In genomic region chr17:5752716-5753585, GRCm38 (mm10) we compare ENCODE assay signal across 8 mouse cellular contexts.
DNase-seq lines count a peak whose midpoint lies in the region; ATAC-seq and TF ChIP-seq lines count a peak whose summit lies in the region.

No protein-coding gene starts in this region.

- H3K4me1 ChIP-seq in embryonic facial prominence, embryonic 14.5 days (ENCODE audit: control insufficient read depth, insufficient read depth, low read length) = no peaks in the 10 kb centered on the region; the same call in 1 of the 2 replicates
- H3K4me1 ChIP-seq in limb, embryonic 14.5 days (ENCODE audit: control insufficient read depth, insufficient read depth, low read length) = peaks cover 5% of the 10 kb centered on the region; the same call in 1 of the 2 replicates
- peaks cover 11% of the 10 kb centered on the region for H3K4me1 ChIP-seq in midbrain, embryonic 15.5 days

- DNase-seq in B cell, adult 2 months = peak; percentile 67 to 69
- DNase-seq in brain, adult 2 months (ENCODE audit: low read depth, low spot score) = peak; percentile 86
- peak; percentile 79 for DNase-seq in embryonic facial prominence, embryonic 14.5 days (ENCODE audit: low spot score)
- DNase-seq in heart, adult 9 months (ENCODE audit: low spot score in 2 of 2) = peak; percentile 68 to 75
- peak; percentile 87 for DNase-seq in kidney, adult 9 months
- peak; percentile 62 for DNase-seq in limb, embryonic 14.5 days (ENCODE audit: low spot score)
- peak; percentile 58 for DNase-seq in splenic B cell, adult 2 months (ENCODE audit: low read depth, low spot score)

- no peaks in the 10 kb centered on the region for H3K36me3 ChIP-seq in embryonic facial prominence, embryonic 14.5 days (ENCODE audit: control insufficient read depth, insufficient read depth, low read length)
- no peaks in the 10 kb centered on the region for H3K36me3 ChIP-seq in limb, embryonic 14.5 days (ENCODE audit: control insufficient read depth, insufficient read depth, low read length)
- H3K36me3 ChIP-seq in midbrain, embryonic 15.5 days (replicated peaks) = no peaks in the 10 kb centered on the region
- H3K36me3 ChIP-seq in splenic B cell, adult 2 months (ENCODE audit: control insufficient read depth, insufficient read depth, low read length, poor library complexity, severe bottlenecking) = no peaks in the 10 kb centered on the region

- 0 out of 2 replicates have a peak overlapping the region, but pooled peaks have one; percentile 39 for H3K27ac ChIP-seq in embryonic facial prominence, embryonic 14.5 days (replicated peaks; ENCODE audit: low read depth, low read length)
- H3K27ac ChIP-seq in limb, embryonic 14.5 days (replicated peaks; ENCODE audit: low read depth, low read length) = no peak overlapping the region
- H3K27ac ChIP-seq in midbrain, embryonic 15.5 days = peak overlapping the region; percentile 58

- H3K9me3 ChIP-seq in embryonic facial prominence, embryonic 14.5 days (ENCODE audit: control insufficient read depth, low read length) = no peaks in the 10 kb centered on the region
- H3K9me3 ChIP-seq in limb, embryonic 14.5 days (ENCODE audit: control insufficient read depth, low read length) = no peaks in the 10 kb centered on the region
- H3K9me3 ChIP-seq in midbrain, embryonic 15.5 days = no peaks in the 10 kb centered on the region

- no peak for TF ChIP-seq POLR2A in limb, embryonic 14.5 days (IDR thresholded peaks at IDR 0.05; ENCODE audit: borderline replicate concordance, extremely low read depth, insufficient read depth, insufficient read length)

- peak overlapping the region; percentile 72 for H3K4me2 ChIP-seq in embryonic facial prominence, embryonic 14.5 days (ENCODE audit: low read depth, low read length)
- H3K4me2 ChIP-seq in limb, embryonic 14.5 days (replicated peaks; ENCODE audit: low read depth, low read length, severe bottlenecking) = peak overlapping the region; percentile 80
- peak overlapping the region; percentile 59 for H3K4me2 ChIP-seq in midbrain, embryonic 15.5 days

- peak overlapping the region; percentile 58 for H3K9ac ChIP-seq in embryonic facial prominence, embryonic 14.5 days (ENCODE audit: low read depth, low read length)
- H3K9ac ChIP-seq in limb, embryonic 14.5 days (ENCODE audit: low read depth, low read length, severe bottlenecking) = peak overlapping the region; percentile 54
- H3K9ac ChIP-seq in midbrain, embryonic 15.5 days = peak overlapping the region; percentile 40

- peak; percentile 81 for ATAC-seq in embryonic facial prominence, embryonic 14.5 days (ENCODE audit: low read depth)
- ATAC-seq in limb, embryonic 14.5 days (ENCODE audit: low FRiP score, low read depth) = peak; percentile 72
- ATAC-seq in midbrain, embryonic 15.5 days (replicated peaks) = peak; percentile 84

- WGBS in embryonic facial prominence, embryonic 14.5 days = 8% methylated on average over 29 of the region's 29 CpGs
- 9% methylated on average over 29 of the region's 29 CpGs for WGBS in limb, embryonic 14.5 days
- WGBS in midbrain, embryonic 15.5 days = 10% methylated on average over 29 of the region's 29 CpGs

- peak overlapping the region; percentile 47 for H3K4me3 ChIP-seq in embryonic facial prominence, embryonic 14.5 days (ENCODE audit: low read depth, low read length)
- peak overlapping the region; percentile 46 for H3K4me3 ChIP-seq in limb, embryonic 14.5 days (replicated peaks; ENCODE audit: low read length)
- peak overlapping the region; percentile 36 for H3K4me3 ChIP-seq in midbrain, embryonic 15.5 days

- H3K27me3 ChIP-seq in embryonic facial prominence, embryonic 14.5 days (replicated peaks; ENCODE audit: control insufficient read depth, insufficient read depth, low read length) = no peaks in the 10 kb centered on the region
- no peaks in the 10 kb centered on the region; the same call in 1 of the 2 replicates for H3K27me3 ChIP-seq in limb, embryonic 14.5 days (ENCODE audit: control insufficient read depth, insufficient read depth, low read length)
- H3K27me3 ChIP-seq in midbrain, embryonic 15.5 days (replicated peaks) = 0 out of 2 replicates have a peak, but pooled peaks cover 5% of the 10 kb centered on the region
- no peaks in the 10 kb centered on the region for H3K27me3 ChIP-seq in splenic B cell, adult 2 months (ENCODE audit: control insufficient read depth, insufficient read depth, low read length, poor library complexity, severe bottlenecking)
